Mouse (Mus musculus) left cerebral cortex, adult 18-20 months (tissue): ENCODE measurements around the gene Pigq. TPM values are rescaled to one million over a fixed set of nuclear protein-coding genes. Genes with fewer than 3 reads are reported as not detected.

Source experiments
- DNase-seq, 2 experiments: peaks; one replicate each; pipeline ENCODE4 v3.0.0; 2021 to 2022; ENCODE audit warnings: low spot score in 2 of 2, mixed read lengths in 1 of 2
- total RNA-seq, 2 experiments: library from RNA; stranded (reverse); gene quantifications; 2 replicates each; pipeline ENCODE4 v1.2.3; 2021

The Pigq gene
- total RNA-seq, 2 experiments from 2014 or later, result 103 to 113 TPM

DNA sequence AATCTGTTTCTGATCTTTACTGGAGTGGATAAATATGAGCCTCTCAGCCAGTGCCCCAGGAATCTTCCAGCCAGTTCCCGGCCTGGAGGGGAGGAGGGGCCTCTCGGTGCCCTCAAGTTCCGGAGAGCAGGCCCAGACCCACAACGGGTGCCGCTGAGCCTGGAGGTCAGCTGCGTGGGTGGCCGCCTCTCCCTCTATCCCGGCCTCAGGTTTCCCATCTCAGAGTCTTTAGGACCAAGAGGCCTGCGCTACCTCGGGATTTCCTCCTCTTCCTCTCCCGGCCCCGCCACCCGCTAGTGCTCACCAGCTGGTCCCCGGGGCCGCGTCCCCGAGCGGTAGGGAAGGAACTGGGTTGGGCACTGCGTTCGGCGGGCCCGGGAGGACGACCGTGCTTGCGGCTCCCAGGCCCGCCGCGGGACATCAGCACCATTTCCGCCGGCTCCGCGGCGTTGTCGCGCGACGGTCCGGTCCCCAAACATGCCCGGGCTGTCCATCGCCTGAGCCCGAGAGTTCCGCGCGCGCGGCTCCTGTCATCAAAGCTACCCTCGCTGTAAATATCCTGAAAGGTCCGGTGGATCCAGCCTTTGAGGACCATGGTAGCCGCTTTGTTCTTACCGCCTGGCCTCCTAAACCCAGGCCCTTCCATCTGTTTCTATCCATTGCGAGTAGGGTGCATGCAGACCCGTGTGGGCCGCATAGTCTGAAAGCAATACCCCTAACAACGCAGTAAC is 3.1 kb downstream of the Pigq start:
- DNase-seq, result peak; percentile 74 to 79

DNA sequence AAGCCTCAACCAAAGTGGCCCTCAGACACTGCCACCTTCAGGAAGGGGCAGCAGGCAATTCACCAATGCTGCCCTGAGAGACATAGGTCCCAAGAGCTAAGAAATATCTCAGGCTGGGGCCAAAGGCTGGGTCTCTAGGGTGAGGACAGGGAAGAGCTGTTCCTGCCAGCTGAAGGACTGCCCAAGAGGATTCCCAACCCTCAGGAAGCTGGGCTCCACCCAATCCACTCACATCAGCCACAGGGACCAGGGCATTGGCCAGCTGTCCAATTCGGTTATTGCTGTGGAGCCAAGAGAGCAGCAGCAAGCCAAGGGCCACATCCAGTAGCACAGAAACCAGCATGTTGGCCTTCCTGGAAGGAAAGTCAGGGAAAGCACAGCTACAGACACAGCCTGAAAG is 10.2 kb downstream of the Pigq start:
- DNase-seq, result no peak

DNA sequence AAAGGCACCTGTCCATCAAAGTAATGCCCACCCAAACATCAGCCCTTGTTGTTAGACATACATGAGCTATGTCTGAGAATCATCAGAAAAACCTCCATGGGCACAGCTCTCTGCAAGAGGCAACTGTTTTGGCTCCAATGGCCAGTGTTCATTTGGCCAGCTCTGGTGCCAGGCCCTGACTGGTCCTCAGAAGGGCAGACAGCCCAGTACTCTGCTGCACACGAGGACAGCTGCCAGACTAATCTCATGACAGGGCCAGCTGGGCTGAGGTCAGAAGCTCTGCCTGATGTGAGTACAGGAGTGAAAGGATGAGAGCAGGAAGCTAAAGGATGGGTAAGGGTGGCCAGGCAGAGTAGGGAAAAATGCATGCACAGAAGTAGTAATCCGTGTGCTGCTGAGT is 19.4 kb downstream of the Pigq start:
- peak; percentile 34 to 43 for DNase-seq

DNA sequence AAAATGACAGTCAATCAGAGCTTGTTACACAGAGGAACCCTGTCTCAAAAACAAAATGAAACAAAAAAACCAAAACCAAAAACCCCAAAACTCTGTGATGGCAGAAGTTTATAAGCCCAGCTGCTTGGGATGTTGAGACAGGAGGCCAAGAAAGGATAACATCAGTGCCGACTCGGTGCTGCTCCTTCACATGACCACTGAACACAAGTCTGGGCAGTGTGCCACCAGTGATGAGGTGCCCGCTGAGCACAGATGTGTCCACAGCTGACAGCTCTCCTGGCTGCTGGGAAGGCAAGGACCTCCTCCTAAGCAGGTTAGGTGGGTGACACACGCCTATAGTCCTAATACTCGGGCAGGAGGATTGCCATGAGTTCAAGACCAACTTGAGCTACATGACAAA is 22.6 kb downstream of the Pigq start:
- no peak for DNase-seq

DNA sequence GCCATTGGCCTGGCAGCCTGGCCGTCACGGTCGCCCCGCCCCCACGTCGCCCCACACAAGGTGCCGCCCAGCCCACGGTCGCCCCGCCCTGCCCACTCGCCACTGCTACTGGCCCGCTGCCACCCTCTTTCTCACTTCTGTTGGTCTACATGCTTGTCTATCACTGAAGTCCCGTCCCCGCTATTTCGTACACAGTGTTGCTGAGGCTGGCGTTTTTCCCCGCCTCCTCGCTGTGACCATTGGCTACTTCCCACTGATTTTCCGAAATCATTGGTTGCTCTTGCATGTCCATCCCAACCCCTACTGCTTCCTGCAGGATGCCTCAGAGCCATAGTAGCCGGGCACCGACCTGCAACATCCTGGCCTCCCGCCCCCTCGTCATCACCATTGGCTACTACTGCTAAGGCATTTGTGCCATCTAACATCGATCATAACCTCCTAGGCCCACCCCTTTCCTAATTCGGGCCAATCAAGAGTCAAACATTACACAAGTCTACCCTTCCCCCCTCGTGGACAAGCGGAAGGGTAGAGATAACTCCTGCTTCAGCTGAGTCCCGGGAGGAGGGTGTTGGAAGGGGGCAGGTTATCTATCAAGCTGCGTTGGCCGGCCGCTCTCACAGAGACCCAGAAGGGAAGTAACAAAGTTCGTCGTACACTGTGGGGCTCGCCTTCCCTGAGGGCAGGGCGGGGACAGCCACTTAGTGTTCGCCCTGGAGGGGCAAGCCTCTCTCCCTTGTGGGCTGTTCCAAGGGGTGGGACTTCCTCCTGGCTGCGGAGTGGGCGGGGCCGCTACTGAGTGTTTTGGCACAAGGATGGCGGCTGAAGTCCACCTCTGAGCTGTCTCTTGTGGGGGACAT is 24.7 kb downstream of the Pigq start:
- DNase-seq, result peak; percentile 100

DNA sequence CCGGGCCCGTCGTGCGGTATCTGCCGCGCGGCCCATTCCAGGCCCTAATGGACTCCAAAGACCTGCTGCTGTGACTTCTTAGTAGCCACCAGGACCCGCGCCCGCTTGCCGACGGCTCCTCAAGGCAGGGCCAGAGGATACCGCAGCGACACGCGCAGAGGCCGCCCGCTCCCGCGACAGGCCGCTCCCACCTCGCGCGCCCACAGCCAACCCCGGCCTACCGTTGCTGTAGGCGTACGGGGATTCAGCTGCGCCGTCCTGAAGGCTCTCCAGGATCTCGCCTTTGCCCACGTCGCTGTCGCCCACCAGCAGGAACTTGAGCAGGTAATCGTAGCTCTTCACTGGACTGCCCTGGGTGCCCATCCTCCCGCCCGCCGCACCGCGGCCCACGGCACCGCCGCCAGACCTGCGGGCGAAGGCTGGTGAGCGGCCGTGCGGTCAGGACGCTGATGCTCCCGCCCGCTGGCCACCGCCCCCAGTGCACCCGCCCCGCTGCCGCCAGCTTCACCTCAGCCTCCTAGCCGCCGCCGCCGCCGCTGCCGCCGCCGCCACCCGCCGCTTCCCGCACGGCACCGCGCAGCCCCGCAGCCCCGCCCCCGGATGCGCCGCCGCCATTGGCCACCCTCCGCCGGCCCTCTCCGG is 25.5 kb downstream of the Pigq start, which contains the start of gene Rab40c:
Gene Rab40c (minus strand): TSS at position 584 of the 642 bp plus-strand sequence.
- peak; percentile 46 to 50 for DNase-seq

DNA sequence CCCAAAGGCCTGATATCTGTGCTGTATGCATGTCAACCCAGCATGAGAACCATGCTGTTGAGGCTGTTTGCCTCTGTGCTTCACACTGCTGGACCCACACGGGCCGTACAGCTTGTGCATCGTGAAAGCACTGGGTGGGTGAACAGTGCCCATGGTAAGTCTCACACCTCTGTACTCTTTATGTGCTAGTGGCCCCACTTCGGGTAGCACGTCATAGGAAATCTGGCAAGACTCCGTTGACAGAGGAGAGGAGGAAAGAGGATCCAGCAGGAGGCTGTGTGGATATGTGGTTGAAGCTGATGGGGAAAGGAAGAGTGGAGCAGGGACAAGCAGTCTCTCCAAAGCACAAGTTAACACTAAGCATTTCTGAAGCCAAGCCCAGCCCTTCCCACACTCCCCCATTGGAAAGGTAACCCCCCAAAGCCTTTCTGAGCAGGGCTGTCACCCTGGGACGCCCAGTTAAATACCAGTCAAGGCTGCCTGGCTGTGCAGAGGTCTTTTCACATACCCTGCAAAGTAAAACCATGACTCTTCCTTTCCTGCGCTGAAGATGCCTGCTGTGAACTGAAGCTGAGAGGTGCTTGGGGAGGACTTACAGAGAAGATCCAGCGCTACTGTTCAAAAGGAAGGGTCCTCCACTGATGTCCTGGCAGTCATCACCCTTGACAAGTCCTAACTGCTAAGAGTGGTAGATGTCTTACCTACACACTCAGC is 26.5 kb downstream of the Pigq start:
- DNase-seq, result no peak

DNA sequence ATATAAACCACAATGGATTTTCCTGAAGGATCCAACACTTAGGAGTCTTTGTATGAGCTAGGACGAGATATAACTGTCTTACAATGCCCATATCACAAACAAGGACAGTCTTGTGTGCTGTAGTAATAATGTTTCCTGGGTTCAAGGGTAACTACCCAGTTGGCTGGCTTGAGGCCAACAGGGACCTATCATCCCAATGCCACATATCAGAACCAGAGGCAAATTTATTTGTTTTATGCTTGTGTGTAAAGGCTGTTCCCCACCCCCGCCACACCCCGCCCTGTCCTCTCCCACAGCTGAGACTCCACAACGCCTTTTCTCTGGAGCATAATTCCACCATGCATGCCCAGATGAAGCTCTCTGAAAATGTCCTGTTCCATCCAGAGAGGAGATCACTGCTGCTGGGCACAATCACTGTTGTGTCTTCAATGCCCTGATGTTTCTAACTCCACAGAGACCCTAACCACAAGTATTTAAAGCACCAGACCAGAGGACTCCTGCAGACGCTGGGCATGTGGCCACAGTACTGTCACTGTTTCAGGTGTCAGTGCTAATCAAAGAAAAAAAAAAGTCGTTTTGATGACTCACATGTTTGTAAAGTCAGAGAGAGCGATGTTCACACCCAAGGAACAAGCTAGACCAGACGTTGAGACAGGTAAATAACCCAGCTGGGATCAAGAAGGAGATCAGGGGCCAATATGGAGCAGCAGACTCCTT is 27.6 kb downstream of the Pigq start:
- DNase-seq, result no peak

DNA sequence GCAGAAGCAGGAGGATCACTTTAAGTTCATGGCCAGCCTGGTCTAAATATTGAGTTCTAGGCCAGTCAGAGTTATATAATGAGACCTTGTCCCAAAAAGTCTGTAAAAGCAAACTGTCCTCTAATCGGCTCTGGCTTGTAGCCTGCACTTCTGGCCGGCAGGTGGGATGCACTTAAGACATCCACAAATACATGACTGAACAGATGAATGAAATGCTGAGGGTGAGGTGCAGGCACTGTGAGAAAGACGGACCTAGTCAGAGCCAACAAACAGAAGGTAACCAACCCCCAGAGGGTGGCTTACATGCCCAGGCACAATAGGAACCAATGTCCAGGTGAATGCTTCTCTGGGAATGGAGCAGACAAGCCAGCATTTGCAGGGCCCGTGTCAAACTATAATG is 30.4 kb downstream of the Pigq start:
- no peak for DNase-seq

DNA sequence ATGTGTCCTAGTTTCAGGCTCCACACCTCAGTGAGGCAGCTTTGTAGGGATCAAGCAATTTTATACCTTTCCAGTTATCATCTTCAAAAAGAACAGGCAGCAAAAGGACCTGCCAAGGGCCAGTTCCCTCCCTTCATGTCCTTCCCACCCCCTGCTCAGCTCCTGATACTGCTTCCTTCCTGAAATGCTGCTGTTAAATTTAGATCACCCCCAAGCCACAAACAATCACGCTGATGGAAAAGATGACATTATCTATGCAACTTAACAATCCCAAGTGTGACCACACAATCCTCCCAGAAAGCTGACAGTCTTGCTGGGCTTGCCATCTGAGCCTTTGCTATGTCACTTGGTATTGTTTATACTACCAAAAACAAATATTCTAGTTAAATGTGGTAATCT is 30.9 kb downstream of the Pigq start:
- DNase-seq, result no peak

DNA sequence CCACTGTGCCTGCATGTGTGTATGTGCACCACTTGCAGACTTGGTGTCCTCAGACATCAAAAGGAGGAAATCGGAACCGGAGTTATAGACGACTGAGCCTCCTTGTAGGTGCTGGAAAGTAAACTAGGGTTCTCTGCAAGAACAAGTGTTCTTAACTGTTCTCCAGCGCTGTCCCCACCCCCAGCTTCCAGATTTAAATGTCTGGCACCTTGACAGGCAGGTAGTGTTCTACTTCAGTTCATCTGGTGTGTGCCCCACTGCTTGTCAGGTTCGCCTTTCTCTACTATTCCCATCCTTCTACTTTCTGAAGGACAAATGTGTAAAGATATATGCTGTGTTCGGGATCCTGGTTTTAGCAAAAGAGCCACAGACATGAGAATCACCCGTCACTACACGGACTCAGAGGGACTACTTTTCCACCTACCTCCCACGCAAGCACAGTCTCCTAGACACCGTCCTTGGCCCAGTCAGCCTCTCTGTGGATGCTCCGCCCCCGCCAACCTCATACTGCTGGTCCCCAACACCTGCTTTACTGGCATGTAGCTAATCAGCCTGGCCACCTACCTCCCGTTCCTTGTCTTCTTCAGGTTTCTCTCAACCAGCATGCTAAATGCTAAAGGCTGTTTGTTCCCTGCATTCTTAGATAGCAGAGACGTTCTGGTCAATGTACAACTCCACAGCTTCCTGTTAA is 31.4 kb downstream of the Pigq start:
- DNase-seq, result peak; percentile 72 to 80

DNA sequence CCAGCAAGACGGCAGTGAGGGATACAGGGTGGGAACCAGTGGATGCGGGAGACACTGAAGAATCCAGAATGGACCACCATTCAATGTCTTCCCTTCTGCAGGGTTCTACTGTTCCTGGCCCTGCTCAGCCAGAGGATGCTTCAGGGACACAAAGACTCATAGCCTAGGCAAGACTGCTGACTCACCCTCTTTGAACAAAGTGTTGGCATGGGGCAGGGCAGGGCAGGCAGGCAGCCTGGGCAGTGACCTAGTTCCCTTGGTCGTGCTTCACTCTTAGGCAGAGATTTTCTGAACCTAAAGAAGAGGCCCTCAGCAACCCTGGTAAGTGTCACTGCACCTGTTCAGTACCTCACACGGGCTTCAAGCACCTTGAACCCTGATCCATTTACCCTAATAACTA is 32.9 kb downstream of the Pigq start:
- no peak for DNase-seq

DNA sequence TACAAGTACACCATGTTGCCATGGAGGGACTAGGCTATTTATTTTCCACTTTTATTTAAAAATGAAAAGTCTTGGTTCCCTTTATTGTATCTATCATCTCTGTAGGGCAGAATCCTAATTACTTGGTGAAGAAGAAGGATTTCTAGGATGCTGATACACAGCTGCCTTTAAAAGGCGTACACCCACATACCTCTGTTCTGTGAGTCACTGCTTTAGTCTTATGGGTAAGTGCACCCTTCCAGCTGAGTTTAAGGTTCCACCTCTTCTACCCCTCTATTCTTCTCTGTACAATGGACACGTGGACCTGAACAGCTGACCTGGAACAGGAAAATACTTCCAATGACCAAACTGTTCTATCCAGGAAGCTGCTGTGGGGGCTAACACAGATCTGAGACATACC is 37.1 kb downstream of the Pigq start:
- DNase-seq, result no peak

DNA sequence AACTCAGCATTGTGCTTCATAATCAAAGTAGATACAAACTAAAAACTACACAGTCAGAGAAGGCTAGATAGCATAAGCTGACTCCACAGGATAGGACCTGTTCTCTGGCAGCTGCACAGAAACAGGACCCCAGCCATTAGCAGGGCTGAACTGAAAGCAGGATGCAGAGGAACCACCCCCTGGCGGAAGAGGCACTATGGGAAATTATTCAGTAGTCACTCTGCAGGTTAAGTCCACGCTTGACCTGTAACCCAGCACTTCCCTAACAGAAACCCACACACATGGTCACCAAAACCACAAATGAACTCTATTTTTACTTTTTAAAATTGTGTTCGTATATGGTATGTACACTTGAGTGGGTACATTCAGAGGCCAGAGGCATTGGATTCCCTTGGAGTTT is 41.7 kb downstream of the Pigq start:
- DNase-seq, result no peak

DNA sequence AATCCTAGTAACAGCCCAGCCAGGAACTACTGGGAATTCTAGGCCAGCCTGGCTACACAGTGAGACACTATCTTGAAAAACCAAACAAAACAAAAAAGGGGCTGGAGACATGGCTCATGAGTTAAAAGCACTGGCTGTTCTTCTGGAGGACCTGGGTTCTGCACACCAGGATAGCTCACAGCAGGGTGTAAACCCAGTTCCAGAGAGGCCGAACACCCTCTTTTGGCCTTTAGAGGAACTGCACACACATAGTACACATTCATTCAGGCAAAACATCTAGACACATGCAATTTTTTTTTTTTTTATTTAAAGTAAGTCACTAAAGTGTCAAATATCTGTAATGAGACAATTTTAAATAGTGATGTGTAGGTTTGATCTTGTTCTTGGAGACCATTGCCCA is 44.5 kb downstream of the Pigq start:
- DNase-seq, result no peak

DNA sequence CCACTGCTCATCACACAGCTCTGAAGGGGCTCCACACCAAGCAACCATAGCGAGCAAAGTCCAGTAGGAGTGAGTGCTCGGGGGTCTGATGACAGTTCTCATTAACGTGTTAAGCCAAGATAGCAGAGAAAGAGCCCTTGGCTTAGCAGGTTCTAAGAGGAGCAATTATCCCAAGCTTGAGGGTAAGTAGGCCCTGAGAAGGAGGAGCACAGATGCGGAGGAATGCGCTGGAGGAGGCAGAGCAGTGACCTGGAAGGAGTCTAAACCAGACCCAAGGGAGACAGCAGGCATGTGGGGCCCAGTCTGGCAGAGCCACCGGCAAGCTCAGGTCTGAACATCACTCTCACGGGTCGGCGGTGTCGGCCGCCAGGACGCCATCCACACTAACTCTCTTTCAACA is 48.8 kb downstream of the Pigq start:
- DNase-seq, result no peak

DNA sequence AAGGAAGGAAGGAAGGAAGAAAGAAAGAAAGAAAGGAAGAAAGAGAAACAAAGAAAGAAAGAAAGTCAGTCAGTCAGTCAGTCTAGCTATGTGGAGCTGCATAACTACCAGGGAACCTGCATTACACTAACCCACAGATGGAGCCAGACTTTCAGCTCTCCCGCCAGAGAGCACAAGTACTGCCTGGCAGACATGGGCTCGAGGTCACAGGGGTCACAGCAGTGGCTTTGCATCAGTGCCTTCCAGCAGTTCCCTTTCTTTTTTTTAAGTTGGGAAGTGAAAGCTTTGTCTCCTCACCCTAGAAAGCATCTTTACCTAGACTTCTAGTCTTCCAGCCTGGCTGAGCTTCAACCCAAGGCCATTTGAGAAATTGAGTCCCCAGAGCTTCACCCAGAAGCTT is 49.3 kb downstream of the Pigq start:
- DNase-seq, result no peak

DNA sequence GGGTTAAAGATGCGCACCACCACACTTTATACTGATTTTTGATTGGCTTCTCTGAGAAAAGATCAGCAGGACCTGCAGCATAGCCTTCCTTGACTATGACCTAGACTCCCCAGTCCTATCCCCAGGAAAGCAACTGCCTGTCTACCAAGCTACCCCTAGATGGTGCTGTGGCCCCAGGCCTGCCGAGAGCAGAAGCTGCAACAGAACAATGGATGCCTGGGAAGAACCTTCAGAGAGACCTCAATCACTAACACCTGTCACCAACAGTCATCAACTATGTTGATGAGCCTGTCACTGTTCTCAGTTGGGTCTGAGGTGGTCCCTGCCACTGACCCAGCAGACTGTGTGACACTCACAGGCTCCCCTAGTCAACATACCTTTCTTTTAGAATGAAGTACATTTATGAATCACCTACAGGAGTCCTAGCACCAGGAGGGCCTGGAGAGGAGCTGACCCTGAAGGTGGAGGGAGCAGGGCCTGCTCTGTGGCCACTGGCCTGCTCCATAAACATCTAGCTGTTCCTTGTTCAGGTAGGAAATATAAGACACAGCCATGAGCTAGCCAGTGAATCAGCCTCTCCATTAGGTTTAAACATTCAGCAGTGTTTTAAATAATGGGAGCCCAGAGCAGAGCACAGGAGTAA is 50.6 kb downstream of the Pigq start:
- DNase-seq, result peak; percentile 71

DNA sequence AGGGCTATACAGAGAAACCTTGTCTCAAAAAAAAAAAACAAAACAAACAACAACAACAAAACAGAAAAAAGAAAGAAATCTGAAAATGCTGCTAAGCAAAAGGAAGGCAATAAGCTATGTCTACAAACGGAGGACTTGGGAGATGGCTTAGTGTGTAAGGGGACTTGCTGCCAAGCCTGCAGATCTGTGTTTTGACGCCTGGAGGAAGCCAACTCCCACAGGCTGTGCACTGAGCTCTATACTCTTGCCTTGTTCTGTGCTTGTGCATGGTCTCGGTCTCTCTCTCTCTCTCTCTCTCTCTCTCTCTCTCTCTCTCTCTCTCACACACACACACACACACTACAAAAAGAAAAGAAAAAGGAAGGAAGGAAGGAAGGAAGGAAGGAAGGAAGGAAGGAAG is 55.9 kb downstream of the Pigq start:
- no peak for DNase-seq

DNA sequence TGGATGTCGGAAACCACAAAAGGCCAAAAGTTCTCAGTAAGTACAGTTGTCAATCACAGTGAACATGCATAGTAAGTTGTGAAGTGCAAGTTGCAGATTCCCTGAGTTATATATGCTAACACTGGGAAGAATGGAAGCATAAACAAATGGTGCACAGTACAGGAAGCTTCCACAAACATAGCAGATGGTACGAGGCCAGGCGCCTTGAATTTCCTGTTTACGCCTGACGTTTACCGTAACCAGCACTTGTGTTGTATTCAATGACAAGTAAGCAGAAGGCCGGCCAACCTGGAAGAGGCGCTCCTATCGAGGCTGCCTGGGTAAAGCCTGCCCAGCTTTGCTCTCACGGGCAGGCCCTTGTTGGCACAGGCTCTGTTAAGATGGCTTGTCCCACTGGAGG is 57.3 kb downstream of the Pigq start:
- DNase-seq, result no peak
